Mouse (Mus musculus) hindbrain, embryonic 13.5 days (tissue): ENCODE results near the gene C5ar1. TPM values are rescaled to one million over a fixed set of nuclear protein-coding genes. Genes with fewer than 3 reads are reported as not detected.
"Not testable (repeated sequence)": the region's sequence is repeated elsewhere in the genome, so short reads cannot be mapped to it uniquely, and the experiment has no call there.

Experiments used
- ATAC-seq: fragments of 200-750 bp; cut with Nextera tagmentation; 2 replicates; pipeline ENCODE4 v1.8.0; 2017; ENCODE audit warnings: moderate TSS enrichment; ENCODE audit not compliant: low FRiP score
- H3K27ac ChIP-seq: fragments of 300-500 bp; sonication (generic); 2 replicates; pipeline ENCODE4 v1.5.1; 2015; ENCODE audit warnings: inconsistent platforms, mild to moderate bottlenecking, moderate library complexity
- H3K27me3 ChIP-seq: fragments of 300-500 bp; sonication (generic); 2 replicates; pipeline ENCODE4 v1.6.1; 2015; ENCODE audit warnings: mild to moderate bottlenecking, inconsistent platforms
- H3K36me3 ChIP-seq: fragments of 300-500 bp; sonication (generic); 2 replicates; pipeline ENCODE4 v1.6.1; 2015; ENCODE audit warnings: mild to moderate bottlenecking, inconsistent platforms
- H3K4me1 ChIP-seq: fragments of 300-500 bp; sonication (generic); replicated peaks from 2 replicates; pipeline ENCODE4 v1.6.1; 2015; ENCODE audit warnings: inconsistent platforms
- H3K4me2 ChIP-seq: fragments of 300-500 bp; sonication (generic); 2 replicates; pipeline ENCODE4 v1.6.1; 2015; ENCODE audit warnings: inconsistent platforms, mild to moderate bottlenecking, moderate library complexity
- H3K4me3 ChIP-seq: fragments of 300-500 bp; sonication (generic); 2 replicates; pipeline ENCODE4 v1.5.1; 2015; ENCODE audit warnings: mild to moderate bottlenecking, inconsistent platforms
- H3K9ac ChIP-seq: fragments of 300-500 bp; sonication (generic); 2 replicates; pipeline ENCODE4 v1.6.1; 2015; ENCODE audit warnings: mild to moderate bottlenecking, inconsistent platforms
- H3K9me3 ChIP-seq: fragments of 300-500 bp; sonication (generic); 2 replicates; pipeline ENCODE4 v1.6.1; 2016; ENCODE audit warnings: inconsistent platforms
- WGBS: fragments of 180-500 bp; shearing (Covaris S2); methylation state at CpG from one replicate; pipeline ENCODE4 v1.1.7; 2015; 5-methylcytosine and 5-hydroxymethylcytosine counted together
- polyA plus RNA-seq: library from polyadenylated mRNA; unstranded; fragments of >200 nt; fragmentation: Nextera tagmentation; extraction: Ambion mirVana; gene quantifications from 2 replicates; pipeline ENCODE4 v1.2.1, GENCODE M21; 2015

Gene C5ar1
- polyA plus RNA-seq, result 1.7 and 2.3 TPM in 2 replicates

- Histone ChIP-seq H3K9ac (no peak within 1 kb of the TSS), H3K9me3 (no peaks in the 10 kb centered on the region), H3K4me1 (no peaks in the 10 kb centered on the region), H3K4me3 (no peak within 1 kb of the TSS), H3K36me3 (no peaks in the 10 kb centered on the region), H3K27me3 (peaks cover 5% of the 10 kb centered on the region; the same call in 1 of the 2 replicates), H3K4me2 (no peak within 1 kb of the TSS), H3K27ac (no peak within 1 kb of the TSS)
- ATAC-seq, result no peak
- 88% methylated on average over 5 of the region's 5 CpGs for WGBS
Observed at GRCm38 (mm10) chr7:16259110-16259590, at the start of gene C5ar1. C5ar1 (minus strand) TSS chr7:16259540.

- Histone ChIP-seq H3K36me3 (no peaks in the 10 kb centered on the region), H3K4me2 (peak overlapping the region; percentile 96), H3K4me3 (peak overlapping the region; percentile 68), H3K9ac (peak overlapping the region; percentile 92), H3K27me3 (no peaks in the 10 kb centered on the region), H3K4me1 (peaks cover 53% of the 10 kb centered on the region), H3K27ac (peak overlapping the region; percentile 97; the same call in 1 of the 2 replicates), H3K9me3 (no peaks in the 10 kb centered on the region)
- no peak for ATAC-seq
- 44% methylated on average over 16 of the region's 16 CpGs for WGBS
Observed at GRCm38 (mm10) chr7:16308555-16309317, 49.4 kb upstream of the C5ar1 start.

- H3K9me3 ChIP-seq, H3K27me3 ChIP-seq, ATAC-seq, H3K36me3 ChIP-seq: not testable (repeated sequence)
- Histone ChIP-seq H3K9ac (peak within 1 kb of the TSS; percentile 92), H3K4me2 (peak within 1 kb of the TSS; percentile 96), H3K4me3 (peak within 1 kb of the TSS; percentile 68), H3K4me1 (peaks cover 47% of the 10 kb centered on the region), H3K27ac (peak within 1 kb of the TSS; percentile 97)
- WGBS, result 71% methylated on average over 1 of the region's 1 CpGs
Observed at GRCm38 (mm10) chr7:16308093-16308492, 48.8 kb upstream of the C5ar1 start, which contains the start of gene Bbc3. Bbc3 (plus strand) TSS chr7:16308393.

GRCm38 (mm10) chr7:16307141-16307540, 47.8 kb upstream of the C5ar1 start:
- not testable (repeated sequence) for H3K27me3 ChIP-seq, H3K36me3 ChIP-seq, H3K27ac ChIP-seq, H3K9ac ChIP-seq, H3K9me3 ChIP-seq, H3K4me2 ChIP-seq, ATAC-seq, H3K4me3 ChIP-seq
- WGBS, result 80% methylated on average over 6 of the region's 6 CpGs
- H3K4me1 ChIP-seq, result peaks cover 38% of the 10 kb centered on the region

DNA sequence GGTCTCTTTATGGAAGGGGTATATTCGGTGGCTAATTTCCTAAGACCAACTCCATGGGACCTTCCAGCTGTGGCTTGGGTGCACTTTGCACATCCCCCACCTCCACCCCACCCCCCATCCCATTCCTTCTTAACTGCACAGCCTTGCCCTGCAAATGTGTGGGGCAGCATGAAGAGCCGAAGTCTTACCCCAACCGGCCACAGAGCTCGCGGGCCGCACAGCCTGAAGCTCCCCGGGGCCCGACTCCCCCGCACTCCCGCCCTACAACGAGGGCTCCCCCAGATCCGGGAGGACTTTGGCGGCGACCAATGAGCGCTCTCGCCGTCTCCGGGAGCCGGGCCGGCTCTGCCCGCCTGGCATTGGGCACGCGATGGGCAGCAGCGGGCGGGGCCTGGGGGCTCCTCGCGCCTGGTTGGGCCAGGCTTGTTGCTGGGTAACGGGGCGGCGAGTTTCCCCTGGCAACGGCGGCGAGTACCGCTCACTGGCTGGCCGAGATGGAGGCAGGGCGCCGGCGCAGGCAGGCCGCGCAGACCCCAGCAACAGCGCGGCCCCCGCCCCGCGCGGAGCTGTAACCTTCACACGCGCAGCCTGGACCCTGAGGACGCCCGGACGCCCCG, 40.2 kb upstream of the C5ar1 start:
- peak overlapping the region; percentile 85 for H3K4me2 ChIP-seq
- no peaks in the 10 kb centered on the region for H3K36me3 ChIP-seq
- peak overlapping the region; percentile 68 for H3K9ac ChIP-seq
- WGBS, result under 1% methylated on average over 51 of the region's 52 CpGs
- peaks cover 40% of the 10 kb centered on the region for H3K4me1 ChIP-seq
- no peaks in the 10 kb centered on the region for H3K27me3 ChIP-seq
- ATAC-seq, result peak; percentile 91
- H3K27ac ChIP-seq, result peak overlapping the region; percentile 82
- no peaks in the 10 kb centered on the region for H3K9me3 ChIP-seq
- H3K4me3 ChIP-seq, result peak overlapping the region; percentile 50

GRCm38 (mm10) chr7:16298927-16299326, 39.6 kb upstream of the C5ar1 start:
- no peak for ATAC-seq
- H3K27ac ChIP-seq, result peak overlapping the region; percentile 82
- 71% methylated on average over 5 of the region's 5 CpGs for WGBS
- H3K4me1 ChIP-seq, result peaks cover 40% of the 10 kb centered on the region
- peak overlapping the region; percentile 68 for H3K9ac ChIP-seq
- H3K9me3 ChIP-seq, result no peaks in the 10 kb centered on the region
- peak overlapping the region; percentile 85 for H3K4me2 ChIP-seq
- no peaks in the 10 kb centered on the region for H3K27me3 ChIP-seq
- H3K36me3 ChIP-seq, result no peaks in the 10 kb centered on the region
- peak overlapping the region; percentile 50 for H3K4me3 ChIP-seq

DNA sequence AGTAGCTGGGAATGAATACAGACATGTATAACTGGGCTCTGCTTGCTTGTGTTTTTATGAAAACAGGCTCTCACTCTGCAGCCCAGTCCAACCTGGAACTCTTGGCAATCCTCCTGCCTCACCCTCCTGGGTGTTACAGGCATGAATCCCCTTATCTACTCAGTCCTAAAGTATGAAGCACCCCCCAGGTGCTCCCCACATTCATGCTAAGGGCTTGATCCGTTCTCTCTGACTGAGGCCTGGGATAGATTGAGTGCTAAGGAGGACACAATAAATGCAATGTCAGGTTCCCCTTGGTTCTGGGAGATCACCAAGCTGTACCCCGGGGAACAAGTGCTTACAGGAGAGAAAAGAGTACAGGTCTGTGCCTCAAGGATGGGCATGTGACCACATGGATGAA, 38.3 kb upstream of the C5ar1 start:
- Histone ChIP-seq H3K9ac (peak overlapping the region; percentile 66; the same call in 1 of the 2 replicates), H3K27me3 (no peaks in the 10 kb centered on the region), H3K9me3 (no peaks in the 10 kb centered on the region), H3K27ac (0 out of 2 replicates have a peak overlapping the region, but pooled peaks have one; percentile 56), H3K4me1 (peaks cover 40% of the 10 kb centered on the region), H3K4me2 (0 out of 2 replicates have a peak overlapping the region, but pooled peaks have one; percentile 63), H3K4me3 (no peak overlapping the region; the same call in 1 of the 2 replicates), H3K36me3 (no peaks in the 10 kb centered on the region)
- 57% methylated on average over 2 of the region's 2 CpGs for WGBS
- ATAC-seq, result no peak

GRCm38 (mm10) chr7:16296766-16297390, 37.5 kb upstream of the C5ar1 start:
- ATAC-seq, result peak; percentile 8; the same call in 1 of the 2 replicates
- WGBS, result under 1% methylated on average over 22 of the region's 22 CpGs
- no peaks in the 10 kb centered on the region for H3K36me3 ChIP-seq

DNA sequence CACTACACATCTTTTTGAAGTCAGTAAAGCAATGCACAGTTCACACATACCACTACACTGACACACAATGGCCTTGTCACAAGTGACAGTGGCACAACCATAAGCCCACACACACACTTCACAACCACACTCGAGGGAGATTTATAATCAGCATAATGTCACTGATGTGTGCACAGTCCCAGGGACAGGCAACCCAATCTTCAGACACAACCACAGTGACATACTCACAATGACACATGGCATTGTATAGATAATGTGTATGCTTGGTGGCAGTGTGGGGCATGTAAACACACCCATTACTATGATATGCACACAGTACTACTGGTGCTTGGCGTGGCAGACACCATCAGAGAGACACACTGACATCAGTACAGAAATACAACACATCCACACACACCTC, 36.8 kb upstream of the C5ar1 start:
- H3K9me3 ChIP-seq, result no peaks in the 10 kb centered on the region
- H3K36me3 ChIP-seq, result no peaks in the 10 kb centered on the region
- peaks cover 40% of the 10 kb centered on the region for H3K4me1 ChIP-seq
- peak overlapping the region; percentile 91 for H3K4me2 ChIP-seq
- H3K27ac ChIP-seq, result peak overlapping the region; percentile 56
- 41% methylated on average over 2 of the region's 2 CpGs for WGBS
- no peak overlapping the region for H3K4me3 ChIP-seq
- ATAC-seq, result peak; percentile 0; the same call in 1 of the 2 replicates
- H3K9ac ChIP-seq, result 0 out of 2 replicates have a peak overlapping the region, but pooled peaks have one; percentile 66
- no peaks in the 10 kb centered on the region for H3K27me3 ChIP-seq

More at GRCm38 (mm10) chr7:16296766-16297390, 37.5 kb upstream of the C5ar1 start:
- Histone ChIP-seq H3K4me2 (peak overlapping the region; percentile 63), H3K9ac (peak overlapping the region; percentile 66), H3K27ac (peak overlapping the region; percentile 56), H3K4me3 (peak overlapping the region; percentile 37), H3K9me3 (no peaks in the 10 kb centered on the region), H3K4me1 (peaks cover 40% of the 10 kb centered on the region), H3K27me3 (no peaks in the 10 kb centered on the region)

GRCm38 (mm10) chr7:16295321-16295900, 36.1 kb upstream of the C5ar1 start:
- ATAC-seq, result peak; percentile 33
- H3K9me3 ChIP-seq, result no peaks in the 10 kb centered on the region
- 2% methylated on average over 41 of the region's 41 CpGs for WGBS
- H3K4me3 ChIP-seq, result peak overlapping the region; percentile 48
- no peaks in the 10 kb centered on the region for H3K36me3 ChIP-seq
- peak overlapping the region; percentile 85 for H3K27ac ChIP-seq
- peak overlapping the region; percentile 68 for H3K9ac ChIP-seq
- peaks cover 40% of the 10 kb centered on the region for H3K4me1 ChIP-seq
- H3K27me3 ChIP-seq, result no peaks in the 10 kb centered on the region
- H3K4me2 ChIP-seq, result peak overlapping the region; percentile 91

DNA sequence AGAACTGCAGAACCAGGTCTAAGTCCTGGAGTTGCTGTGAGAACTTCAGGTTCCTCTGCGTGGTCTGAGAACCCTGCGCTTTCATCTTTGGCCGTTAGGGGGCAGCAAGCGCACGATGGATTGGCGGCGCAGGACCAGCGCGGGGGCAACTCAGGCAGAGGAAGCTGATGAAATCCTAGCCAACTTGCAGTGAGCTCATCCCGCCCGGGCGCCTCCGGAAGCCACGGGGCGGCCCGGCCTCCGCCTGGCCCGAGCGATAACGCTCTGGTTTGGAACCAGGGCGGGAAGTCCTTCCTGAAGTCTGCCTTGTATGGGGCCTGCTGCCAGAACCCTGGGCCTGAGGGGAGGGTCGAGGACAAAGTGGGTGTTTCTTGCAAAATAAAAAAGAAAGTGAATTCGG, 35.5 kb upstream of the C5ar1 start:
- ATAC-seq, result peak; percentile 53
- H3K4me3 ChIP-seq, result peak overlapping the region; percentile 48
- H3K36me3 ChIP-seq, result no peaks in the 10 kb centered on the region
- peaks cover 36% of the 10 kb centered on the region for H3K4me1 ChIP-seq
- H3K27ac ChIP-seq, result peak overlapping the region; percentile 85
- peak overlapping the region; percentile 68 for H3K9ac ChIP-seq
- H3K9me3 ChIP-seq, result no peaks in the 10 kb centered on the region
- WGBS, result under 1% methylated on average over 23 of the region's 23 CpGs
- peak overlapping the region; percentile 91 for H3K4me2 ChIP-seq
- H3K27me3 ChIP-seq, result no peaks in the 10 kb centered on the region
